Mouse (Mus musculus) hindlimb bud, embryonic 11.5 days (tissue): ENCODE results near the gene St8sia1.

Experiments used
- DNase-seq: peaks from one replicate; pipeline ENCODE4 v3.0.0-alpha.2; 2012; ENCODE audit warnings: low read depth, low spot score; ENCODE audit errors: extremely low spot score

St8sia1 gene

DNA sequence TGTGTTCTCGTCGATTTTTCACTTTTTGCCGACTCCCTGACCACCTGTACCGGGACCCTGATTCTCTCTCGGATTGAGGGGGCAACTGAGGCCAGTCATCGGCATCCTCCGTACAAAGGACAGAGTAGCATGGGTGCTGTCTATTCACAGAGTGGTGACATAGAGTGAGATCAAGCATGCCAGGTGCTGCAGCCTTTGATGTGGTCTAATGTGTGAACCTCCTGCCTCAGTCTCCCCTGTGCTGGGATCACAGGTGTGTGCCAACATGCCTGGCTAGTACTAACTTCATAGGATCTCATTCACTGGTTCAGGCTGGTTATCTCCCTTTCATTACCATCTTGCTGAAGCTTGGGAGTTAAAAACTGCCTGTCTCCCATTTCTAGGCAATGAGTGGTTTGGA, 53.5 kb downstream of the St8sia1 start:
- DNase-seq, result no peak

DNA sequence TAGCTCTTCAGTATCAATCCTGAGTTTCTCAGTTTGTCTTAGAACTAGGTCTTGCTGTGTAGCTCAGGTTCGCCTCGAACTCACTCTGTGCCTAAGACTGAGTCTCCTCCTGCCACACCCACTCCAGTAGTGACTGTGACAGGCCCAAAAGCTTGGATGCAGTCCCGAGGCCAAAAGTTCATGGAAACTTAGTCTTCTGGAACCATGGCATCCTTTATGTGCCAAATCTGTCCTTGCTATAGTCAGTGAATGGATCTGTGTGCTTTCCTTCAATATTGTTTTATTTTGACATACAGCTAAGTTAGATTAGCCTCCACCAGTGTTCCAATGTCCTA, 54.5 kb downstream of the St8sia1 start:
- DNase-seq, result no peak

DNA sequence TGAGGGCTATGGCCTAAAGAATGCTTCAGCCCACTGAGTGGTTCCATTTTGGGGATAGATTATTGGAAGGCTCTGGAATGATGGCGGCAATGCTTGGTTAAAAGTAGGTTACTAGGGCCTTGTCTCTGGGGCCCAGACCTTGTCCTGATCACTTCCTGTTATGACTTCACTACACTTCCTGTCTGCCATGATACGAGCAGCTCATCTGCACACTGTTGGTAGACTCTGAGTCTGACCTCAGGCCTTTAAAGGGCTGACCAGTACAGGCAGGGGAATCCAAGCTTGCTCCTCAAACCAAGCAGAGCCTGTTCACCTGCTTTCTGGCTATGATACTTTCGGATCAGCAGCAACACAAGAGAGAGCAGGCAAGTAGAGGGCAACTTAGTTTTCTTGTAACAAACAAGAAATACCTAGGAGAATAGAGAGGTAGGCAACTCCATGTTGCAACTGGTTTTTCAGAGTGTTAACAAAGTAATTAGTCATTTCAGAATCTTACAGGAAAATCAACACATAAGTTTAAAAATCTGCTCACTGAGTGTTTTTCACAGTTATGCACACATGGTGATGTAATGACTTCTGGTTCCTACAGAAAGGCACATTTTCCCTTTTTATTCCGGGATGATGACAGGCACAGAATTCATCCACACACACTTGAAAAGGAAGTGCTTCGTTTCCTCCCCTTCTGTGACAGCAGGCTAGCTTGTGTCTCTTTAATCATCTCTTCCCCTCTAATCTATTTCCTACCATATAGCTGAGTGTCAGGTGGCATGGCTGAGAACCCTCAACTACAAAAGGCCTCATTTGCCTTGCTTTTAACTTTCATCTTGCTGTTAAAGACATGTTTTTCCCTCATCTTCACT, 55.1 kb downstream of the St8sia1 start:
- no peak for DNase-seq

DNA sequence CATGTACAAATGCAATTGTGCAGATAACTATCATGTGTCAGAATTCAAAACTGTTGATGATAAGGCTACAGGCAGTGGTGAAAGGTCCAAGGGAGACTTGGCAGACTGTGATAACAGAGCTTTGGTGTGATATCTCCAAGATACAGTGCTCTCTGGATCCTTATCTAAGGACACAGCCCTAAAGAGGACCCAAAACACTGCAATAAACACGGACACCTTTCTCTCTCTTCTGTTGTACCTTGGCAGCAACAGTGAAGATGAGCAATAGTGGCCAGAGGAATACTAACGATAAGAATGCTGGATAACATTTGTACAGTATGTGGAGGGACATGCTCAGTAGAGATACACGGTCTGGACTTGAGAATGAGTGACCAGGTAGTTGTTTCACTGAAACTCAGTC, 55.8 kb downstream of the St8sia1 start:
- DNase-seq, result no peak

DNA sequence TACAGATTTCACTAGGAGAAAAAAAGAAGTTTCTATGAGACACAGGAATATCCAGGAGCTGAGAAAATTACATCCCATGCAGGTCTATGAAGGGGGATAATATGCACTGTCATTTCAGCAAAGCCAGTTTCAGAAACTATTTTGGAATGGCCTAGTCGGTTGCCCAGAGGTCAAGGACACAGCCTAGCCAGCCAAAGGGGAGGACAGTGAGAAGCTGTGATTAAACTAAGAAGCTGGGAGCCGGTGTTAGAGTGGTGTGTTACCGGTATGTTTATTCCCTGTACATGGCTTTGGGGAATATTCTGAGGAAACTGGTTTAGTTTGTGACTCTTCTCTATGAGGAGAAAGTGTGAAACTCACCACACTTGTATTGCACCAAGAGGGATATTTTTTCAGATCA, 68.9 kb downstream of the St8sia1 start:
- no peak for DNase-seq

DNA sequence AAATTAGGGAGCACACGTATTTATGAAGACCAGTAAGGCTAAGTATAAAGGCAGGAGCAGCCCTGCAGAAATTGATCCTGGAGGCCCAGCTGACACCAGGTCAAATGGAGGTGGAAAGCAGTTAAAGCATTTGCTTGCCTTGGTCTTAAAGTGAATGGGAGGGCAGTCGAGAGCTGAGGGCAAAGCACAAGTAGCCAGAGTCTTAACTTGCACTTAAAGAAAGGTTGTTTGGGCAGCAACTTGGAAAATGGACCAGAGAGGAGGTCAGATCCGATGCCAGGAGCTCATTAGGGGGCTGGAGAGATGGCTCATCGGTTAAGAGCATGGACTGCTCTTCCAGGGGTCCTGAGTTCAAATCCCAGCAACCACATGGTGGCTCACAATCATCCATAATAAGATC, 70.5 kb downstream of the St8sia1 start:
- DNase-seq, result no peak

DNA sequence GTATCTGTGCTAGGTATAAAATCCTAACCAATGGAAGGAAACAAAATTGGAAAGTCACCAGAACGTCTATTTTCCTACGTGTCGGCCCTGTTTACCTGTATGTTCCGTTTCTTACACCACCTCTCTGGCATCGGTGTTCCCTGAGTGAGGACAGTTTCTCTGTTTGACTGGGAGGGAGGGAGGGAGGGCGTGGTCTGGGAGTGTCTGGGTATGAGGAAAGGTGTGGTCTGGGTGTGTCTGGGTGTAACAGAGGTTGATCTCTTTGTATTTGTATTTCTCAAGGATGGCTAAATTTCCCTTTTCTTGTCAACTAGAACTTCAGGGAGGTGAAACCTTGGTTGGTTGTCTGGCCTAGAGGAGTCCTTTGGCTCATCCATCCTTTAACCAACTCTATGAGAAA, 73.9 kb downstream of the St8sia1 start:
- no peak for DNase-seq

DNA sequence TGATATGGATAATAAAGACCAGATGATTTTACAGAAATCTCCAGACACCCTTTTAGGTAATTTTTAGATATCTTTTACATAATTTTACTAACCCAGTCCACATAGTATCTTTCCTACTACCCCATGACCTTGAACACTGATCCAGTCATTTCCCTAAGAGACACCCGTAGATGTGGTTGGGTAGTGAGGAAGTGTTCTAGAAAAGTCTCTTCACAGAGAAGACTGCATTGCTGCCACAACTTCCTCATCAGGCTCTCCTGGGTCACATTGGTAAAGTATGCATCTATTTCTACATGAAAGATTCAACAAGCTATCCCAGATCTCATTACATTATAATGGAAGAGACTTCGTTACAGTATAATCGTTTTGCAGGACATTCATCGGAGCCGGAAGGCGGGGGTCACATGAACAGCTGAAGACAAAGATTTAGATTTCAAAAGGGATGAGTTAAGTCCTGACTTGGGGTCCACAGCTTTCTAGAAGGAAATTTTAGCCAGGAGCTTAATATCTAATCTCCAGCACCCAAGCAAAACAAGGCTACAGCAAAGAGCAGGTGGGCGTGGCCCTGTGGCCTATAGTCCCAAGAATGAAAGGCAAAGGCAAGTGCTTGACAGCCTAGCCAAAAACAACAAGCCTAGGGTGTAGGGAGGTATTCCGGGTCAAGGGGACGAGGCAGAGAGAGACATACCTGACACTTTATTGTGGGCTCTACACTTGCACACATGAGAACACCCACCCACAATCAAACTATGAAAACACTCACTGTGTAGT, 75.1 kb downstream of the St8sia1 start:
- DNase-seq, result no peak

DNA sequence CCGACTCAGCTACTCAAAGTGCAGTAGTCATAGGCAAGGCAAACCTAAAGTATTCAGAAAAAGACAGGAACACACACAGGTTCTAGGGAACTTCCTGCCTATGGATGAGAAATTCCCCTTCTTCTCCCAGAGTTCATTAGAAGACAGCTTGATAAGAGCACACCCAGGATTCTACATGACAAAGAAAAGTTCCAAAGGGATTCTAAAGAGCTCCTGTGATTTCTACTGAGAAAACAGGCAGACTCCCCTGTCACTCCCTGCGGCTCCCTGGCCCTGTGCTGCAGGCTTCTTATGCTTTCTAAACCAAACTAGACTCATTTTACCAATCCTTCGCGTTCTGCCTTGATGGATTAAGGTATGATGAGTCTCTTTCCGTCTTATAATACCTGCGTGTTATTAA, 75.9 kb downstream of the St8sia1 start:
- DNase-seq, result no peak

DNA sequence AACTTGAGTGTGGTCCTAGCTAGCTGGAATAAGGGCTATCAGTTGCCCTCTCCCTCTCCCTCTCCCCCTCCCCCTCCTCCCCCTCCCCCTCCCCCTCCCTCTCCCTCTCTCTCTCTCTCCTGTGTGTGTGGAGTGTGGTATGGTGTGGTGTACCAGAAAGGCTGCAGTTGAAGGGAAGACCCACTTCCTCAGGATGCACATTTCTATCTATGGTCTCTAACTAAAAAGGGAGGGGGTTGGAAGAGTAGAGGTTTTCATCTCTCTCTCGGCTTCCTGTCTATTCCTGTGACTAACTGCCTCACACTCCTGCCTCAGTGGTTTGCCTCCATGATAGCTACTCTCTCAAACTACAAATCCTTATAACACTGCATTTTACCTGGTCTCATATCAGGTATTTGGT, 76.9 kb downstream of the St8sia1 start:
- no peak for DNase-seq

DNA sequence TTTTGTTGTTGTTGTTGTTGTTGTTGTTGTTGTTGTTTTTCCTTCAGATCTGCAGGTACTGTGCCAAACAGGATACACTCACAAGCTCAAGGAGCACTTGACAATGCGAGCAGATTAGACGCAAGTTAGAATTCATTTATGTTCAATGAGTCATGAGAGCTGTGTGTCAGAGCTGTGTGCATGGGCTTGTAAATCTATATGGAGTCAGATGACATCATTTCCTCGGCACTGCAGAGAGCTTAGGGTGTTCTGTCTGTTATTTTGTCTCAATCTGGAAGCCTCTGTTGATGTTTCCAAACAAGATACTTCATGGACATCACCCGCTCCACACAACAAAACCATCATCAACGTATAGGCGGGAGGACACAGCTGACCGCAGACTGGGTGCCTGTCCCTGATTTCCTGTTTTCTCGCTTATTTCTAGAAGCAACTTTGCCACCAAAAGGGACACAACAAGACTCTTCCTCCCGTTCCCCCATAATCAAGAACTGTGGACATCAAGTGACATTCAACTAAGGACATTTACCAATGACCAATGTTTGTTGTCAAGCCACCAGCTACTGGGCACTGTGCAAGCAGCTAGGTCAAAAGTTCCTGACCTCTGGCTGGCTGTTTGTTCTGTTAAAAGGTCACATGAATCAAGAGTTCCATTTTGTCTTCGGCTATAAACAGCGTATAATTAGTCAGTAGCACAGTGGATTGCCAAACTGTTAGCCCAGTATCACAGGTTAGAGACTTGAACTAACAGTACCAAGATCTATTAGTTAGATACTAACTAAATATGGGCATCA, 78.7 kb downstream of the St8sia1 start:
- DNase-seq, result no peak

DNA sequence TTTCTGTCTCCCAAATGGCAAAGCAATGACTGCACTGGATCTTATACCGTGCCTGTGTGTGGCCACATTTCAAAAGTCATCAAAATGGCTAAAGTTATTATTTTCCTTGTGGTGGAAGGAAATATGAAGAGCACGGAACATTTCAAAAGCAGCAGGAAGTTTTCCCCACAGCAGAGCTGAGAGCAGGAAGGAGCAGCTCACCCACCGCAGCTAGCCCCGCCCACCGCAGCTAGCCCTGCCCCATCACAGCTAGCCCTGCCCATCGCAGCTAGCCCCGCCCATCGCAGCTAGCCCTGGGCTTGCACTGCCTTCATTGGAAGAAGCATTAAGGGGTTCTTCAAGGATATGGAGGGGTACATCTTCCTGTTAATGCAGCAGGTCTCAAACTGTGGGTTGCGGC, 80.1 kb downstream of the St8sia1 start:
- no peak for DNase-seq

DNA sequence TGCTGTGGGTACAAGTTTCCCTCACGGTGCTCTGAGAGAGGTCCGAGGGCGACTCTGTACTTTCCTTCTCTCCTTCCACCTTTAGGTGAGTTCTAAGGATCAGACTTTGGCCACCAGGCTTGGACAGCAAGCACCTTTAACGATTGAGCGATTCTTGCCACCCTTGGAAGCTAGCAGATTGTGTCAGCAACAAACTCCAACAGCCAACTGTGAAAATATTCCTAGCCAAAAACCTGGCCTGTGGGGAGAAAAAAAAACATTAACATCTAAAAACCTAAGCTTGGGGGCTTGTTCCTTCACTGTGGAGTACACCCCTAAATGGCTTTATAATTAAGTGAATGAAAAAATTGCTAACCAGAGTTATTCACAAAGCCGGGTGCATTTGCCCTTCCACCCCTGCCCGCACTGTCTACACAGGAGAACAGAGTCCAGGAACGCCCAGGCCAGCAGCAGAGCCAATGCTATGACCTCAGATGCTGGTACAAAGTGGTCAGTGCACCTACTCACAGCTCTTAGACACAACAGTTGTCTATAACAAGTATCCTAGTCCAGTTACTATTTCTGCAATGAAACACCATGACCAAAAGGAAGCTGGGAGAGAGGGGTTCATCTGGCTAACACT, 83.3 kb downstream of the St8sia1 start:
- DNase-seq, result no peak

DNA sequence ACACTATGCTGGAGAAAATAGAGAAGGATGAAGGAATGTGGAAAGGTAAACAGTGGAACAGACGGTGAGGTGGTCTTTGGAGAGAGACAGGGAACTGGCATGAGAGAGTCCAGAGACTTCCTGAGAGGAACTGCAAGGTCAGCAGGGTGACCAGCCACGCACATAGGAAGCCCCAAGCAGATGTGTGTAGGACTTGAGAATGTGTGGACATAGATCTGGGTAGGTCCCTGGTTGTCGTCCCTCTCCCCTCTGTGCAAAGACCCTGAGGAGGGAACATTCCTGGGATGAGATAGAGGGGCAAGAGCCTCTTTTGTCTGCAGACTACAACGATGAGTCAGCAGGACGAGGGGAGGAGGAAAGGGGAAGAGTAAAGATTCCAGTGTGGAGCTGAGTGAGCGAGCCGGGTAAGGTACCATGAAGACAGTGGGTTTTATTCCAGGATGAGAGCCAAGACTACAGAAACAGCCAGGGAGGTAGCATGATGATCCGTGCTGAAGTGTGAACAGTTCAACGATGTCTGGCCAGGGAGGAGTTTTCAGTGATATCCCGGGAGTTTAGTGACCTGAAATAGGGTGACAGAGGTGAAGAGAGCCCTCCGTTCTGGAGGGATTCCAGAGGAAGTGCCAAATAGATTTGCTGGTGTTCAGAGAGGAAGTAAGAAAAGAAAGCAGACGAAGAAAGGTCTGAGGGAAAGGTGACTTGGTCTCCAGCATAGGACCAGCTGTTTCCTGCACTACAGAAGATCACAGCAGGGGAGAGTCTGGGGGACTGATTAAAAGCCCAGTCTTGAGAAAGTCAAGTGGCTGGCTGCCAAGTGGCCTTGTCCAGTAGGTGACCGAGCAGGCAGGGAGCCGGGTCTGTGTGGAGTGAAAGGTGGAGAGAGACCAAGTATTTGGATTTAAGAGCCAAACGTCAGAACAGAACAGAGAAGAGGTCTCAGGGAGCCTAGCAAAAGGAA, 85.2 kb downstream of the St8sia1 start:
- DNase-seq, result no peak

DNA sequence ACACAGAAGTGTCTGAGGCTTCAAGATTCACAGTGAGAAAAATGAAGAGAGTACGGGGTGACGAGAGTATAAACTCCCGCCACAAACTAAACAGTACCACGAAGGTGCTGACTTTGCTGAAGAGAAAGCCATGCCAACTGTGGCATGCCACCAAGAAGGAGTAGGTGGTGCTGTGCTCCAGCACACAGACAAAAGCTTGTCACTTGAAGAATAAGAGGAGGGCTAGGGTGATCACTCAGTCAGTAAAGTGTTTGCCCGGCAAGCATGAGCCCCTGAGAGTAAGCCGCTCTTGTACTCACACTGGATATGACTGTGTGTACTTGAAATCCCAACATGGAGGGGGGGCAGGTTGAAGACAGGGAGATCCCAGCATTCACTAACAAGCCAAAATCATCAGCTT, 87.0 kb downstream of the St8sia1 start:
- no peak for DNase-seq

DNA sequence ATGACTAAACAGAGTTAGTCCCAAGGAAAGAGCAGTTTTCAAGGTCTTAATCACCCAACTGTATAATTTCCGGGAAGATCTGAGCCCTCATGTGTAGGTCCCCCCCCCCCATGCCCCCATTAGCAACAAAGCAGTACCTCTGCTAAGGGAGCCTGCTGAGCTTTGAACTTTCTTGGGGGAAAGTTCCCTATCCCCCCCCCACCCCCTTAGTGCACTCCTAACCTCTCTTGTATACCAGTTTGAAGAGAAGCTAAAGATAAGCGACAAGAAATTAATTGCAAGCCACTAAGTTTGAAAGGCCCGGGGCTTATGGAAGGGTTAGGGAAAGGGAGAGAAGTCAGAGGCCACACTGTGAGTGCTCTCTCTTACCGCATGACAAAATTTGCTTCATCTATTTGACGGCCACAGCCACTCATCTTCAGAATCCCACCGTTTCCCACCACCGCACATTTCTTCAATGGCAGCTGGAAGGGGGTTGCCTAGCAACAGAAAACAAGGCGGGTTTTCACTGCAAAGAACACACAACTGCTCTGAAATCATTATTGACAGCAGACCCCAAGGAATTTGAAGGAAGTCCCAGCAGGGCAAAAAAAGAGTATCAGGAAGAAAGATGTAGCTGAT, 87.9 kb downstream of the St8sia1 start:
- DNase-seq, result no peak

DNA sequence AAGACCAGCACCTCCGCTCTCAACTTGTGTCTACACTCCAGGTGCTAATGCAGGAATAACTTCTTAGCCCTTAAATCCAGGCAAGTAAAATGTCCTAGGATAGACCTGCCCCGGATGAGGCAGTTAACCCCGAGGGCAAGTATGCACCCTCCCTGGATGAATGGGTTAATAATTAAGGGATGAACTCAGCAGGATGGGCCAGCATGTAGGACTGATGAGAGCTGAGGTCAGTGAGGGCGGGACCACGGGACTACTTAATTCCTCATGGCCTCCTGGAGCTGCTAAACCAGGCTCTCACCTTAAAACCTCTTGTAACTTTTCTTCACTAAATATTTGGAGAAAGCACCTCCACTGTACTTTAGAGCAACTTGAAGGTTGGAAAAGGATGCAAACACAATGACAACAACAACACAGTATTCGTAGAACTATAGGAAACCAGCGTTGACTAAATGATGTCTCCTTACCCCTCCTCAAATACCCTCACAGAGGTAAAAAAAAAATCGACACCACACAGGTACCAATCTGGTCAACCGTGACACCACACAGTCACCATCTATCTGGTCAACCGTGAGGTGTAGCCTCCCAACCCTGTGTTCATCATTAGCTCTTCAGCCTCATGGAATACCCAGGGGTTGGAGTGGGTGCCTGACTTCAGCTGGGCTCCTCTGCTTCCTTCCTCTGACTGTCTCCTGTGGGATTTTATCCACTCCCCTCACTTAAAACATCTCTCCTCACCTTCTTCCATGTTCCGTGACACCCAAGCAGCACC, 90.3 kb downstream of the St8sia1 start:
- no peak for DNase-seq

DNA sequence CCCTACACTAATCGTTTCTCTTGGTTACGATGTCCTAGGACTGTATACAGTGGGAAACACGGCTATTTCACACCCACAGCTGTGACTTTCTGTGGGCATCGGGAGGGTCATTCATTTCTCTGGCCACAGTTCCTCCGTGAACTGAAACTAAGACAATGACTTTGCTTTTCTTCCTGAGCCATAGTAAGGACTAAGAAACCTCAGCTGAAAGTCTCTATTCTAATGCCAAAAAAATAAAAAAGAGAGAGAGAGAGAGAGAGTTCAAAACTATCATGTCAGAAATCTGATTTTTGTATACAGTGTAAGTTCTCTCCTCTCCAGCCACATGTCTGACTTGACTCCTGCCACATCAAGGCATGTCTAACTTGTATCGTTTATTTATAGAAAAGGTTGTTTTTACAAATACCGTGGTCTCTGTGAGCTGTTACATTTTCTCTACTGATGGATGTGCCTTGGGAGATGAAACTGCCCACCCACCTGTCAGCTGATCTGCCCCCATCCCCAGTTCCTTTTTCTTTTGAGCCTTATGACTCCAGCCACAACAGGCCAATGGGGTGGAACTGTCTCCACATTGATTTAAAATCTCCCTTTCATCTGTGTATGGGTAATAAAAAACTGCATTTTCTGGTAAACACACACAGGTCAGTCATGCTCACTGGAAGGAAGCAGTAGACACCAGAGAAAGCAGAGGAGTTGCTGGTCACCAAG, 94.4 kb downstream of the St8sia1 start:
- no peak for DNase-seq
